Mouse (Mus musculus): ENCODE measurements around the gene Cul7. TPM values are rescaled to one million over a fixed set of nuclear protein-coding genes. Genes with fewer than 3 reads are reported as not detected.

Gene Cul7
- total and polyA plus RNA-seq, 3 experiments, result 33.3 to 82.5 (median 68.1) TPM

GRCm38 (mm10) chr17:46702506-46702905, 52.4 kb downstream of the Cul7 start:
- no peak overlapping the region for H3K9ac ChIP-seq (ENCODE audit: insufficient read depth, low read depth)

GRCm38 (mm10) chr17:46703971-46704886, 54.1 kb downstream of the Cul7 start:
- Histone ChIP-seq H3K27me3 (replicated peaks) (no peaks in the 10 kb centered on the region), H3K4me3 (replicated peaks in 1 of 3; ENCODE audit: low read depth in 2 of 3, low read length in 2 of 3, poor library complexity in 1 of 3) (peak overlapping the region; percentile 80 to 85 (median 82)), H3K4me1 (ENCODE audit: control insufficient read depth in 1 of 2, insufficient read depth in 2 of 2) (peaks cover 11 to 31% of the 10 kb centered on the region in 2 experiments), H3K9me3 (replicated peaks; ENCODE audit: low read length) (peaks cover 5% of the 10 kb centered on the region), H3K9ac (ENCODE audit: insufficient read depth, low read depth) (peak overlapping the region; percentile 93), H3K79me2 (replicated peaks; ENCODE audit: control insufficient read depth, extremely low read depth, insufficient read depth, poor library complexity, severe bottlenecking) (peaks cover 12% of the 10 kb centered on the region), H3K36me3 (replicated peaks in 1 of 2; ENCODE audit: control insufficient read depth in 1 of 2, insufficient read depth in 1 of 2, low read length in 1 of 2) (peaks cover 5 to 32% of the 10 kb centered on the region in 2 experiments), H3K4me2 (ENCODE audit: insufficient read depth, low read depth, poor library complexity, severe bottlenecking) (peak overlapping the region; percentile 59), H3K27ac (ENCODE audit: insufficient read depth, low read depth) (0 out of 2 replicates have a peak overlapping the region, but pooled peaks have one; percentile 6)
- in situ Hi-C loops (cut with MboI; ENCODE audit: low pct_ligation_motif_present, low pct_unique_long_range_greater_than_20kb, low sequenced_read_pairs) (no loop called here), dilution Hi-C loops (cut with MboI; ENCODE audit: extremely low pct_ligation_motif_present, extremely low pct_unique_long_range_greater_than_20kb, low sequenced_read_pairs) (no loop called here)
- TF ChIP-seq SIN3A (IDR thresholded peaks at IDR 0.05; ENCODE audit: low read length) (no peak), CHD1 (IDR thresholded peaks at IDR 0.05; ENCODE audit: low read depth, low read length) (no peak), NELFE (IDR thresholded peaks at IDR 0.05; ENCODE audit: low read depth, low read length) (no peak), JUN (IDR thresholded peaks at IDR 0.05; ENCODE audit: insufficient read depth, low read depth, low read length) (no peak), MYC (IDR thresholded peaks at IDR 0.05; ENCODE audit: low read depth, low read length) (no peak), CTCF (conservative IDR thresholded peaks at IDR 0.05 in 1 of 2, IDR thresholded peaks at IDR 0.05 in 1 of 2; ENCODE audit: low read depth in 2 of 2, low read length in 2 of 2) (no peak), ZKSCAN1 (IDR thresholded peaks at IDR 0.05; ENCODE audit: borderline replicate concordance, low read depth, low read length) (no peak), KAT2A (IDR thresholded peaks at IDR 0.05; ENCODE audit: insufficient replicate concordance, low read length) (no peak), USF2 (conservative IDR thresholded peaks at IDR 0.05; ENCODE audit: low read depth, low read length) (no peak), MAZ (IDR thresholded peaks at IDR 0.05; ENCODE audit: low read depth, low read length) (no peak)
- DNase-seq (ENCODE audit: extremely low read depth), result no peak

More at GRCm38 (mm10) chr17:46702506-46702905, 52.4 kb downstream of the Cul7 start:
- no peaks in the 10 kb centered on the region for H3K9me3 ChIP-seq (replicated peaks; ENCODE audit: low read length)
- H3K4me2 ChIP-seq (ENCODE audit: insufficient read depth, low read depth, poor library complexity, severe bottlenecking), result no peak overlapping the region
- H3K27me3 ChIP-seq (replicated peaks), result no peaks in the 10 kb centered on the region
- no peak overlapping the region for H3K27ac ChIP-seq (ENCODE audit: insufficient read depth, low read depth)
- peaks cover 12% of the 10 kb centered on the region for H3K79me2 ChIP-seq (replicated peaks; ENCODE audit: control insufficient read depth, extremely low read depth, insufficient read depth, poor library complexity, severe bottlenecking)
- no peak overlapping the region for H3K4me3 ChIP-seq (replicated peaks in 1 of 3; ENCODE audit: low read depth in 2 of 3, low read length in 2 of 3, poor library complexity in 1 of 3)
- dilution Hi-C loops (cut with MboI; ENCODE audit: extremely low pct_ligation_motif_present, extremely low pct_unique_long_range_greater_than_20kb, low sequenced_read_pairs), result no loop called here
- H3K4me1 ChIP-seq (ENCODE audit: control insufficient read depth in 1 of 2, insufficient read depth in 2 of 2), result peaks cover 11 to 31% of the 10 kb centered on the region in 2 experiments
- DNase-seq (ENCODE audit: extremely low read depth), result no peak
- TF ChIP-seq IRF4 (IDR thresholded peaks at IDR 0.05; ENCODE audit: low read depth, low read length), result no peak
- no peak for TF ChIP-seq EP300 (IDR thresholded peaks at IDR 0.05; ENCODE audit: low read length)
- no peak for TF ChIP-seq TBP (conservative IDR thresholded peaks at IDR 0.05; ENCODE audit: low read depth, low read length)
- TF ChIP-seq ZKSCAN1 (IDR thresholded peaks at IDR 0.05; ENCODE audit: borderline replicate concordance, low read depth, low read length), result peak; percentile 68
- no peak for TF ChIP-seq SMC3 (IDR thresholded peaks at IDR 0.05; ENCODE audit: low read depth, low read length)
- no peak for TF ChIP-seq CTCF (conservative IDR thresholded peaks at IDR 0.05 in 1 of 2, IDR thresholded peaks at IDR 0.05 in 1 of 2; ENCODE audit: low read depth in 2 of 2, low read length in 2 of 2)
- TF ChIP-seq USF1 (IDR thresholded peaks at IDR 0.05; ENCODE audit: low read depth, low read length), result no peak
- peaks cover 8 to 48% of the 10 kb centered on the region in 2 experiments for H3K36me3 ChIP-seq (replicated peaks in 1 of 2; ENCODE audit: control insufficient read depth in 1 of 2, insufficient read depth in 1 of 2, low read length in 1 of 2)
- in situ Hi-C loops (cut with MboI; ENCODE audit: low pct_ligation_motif_present, low pct_unique_long_range_greater_than_20kb, low sequenced_read_pairs), result no loop called here

All from CH12.LX (cell line).